Mouse (Mus musculus) lung, adult 10 weeks (tissue): ENCODE data around the gene Pdgfd. TPM values are rescaled to one million over a fixed set of nuclear protein-coding genes. Genes with fewer than 3 reads are reported as not detected.

Experiments used
- polyA plus RNA-seq: library from polyadenylated mRNA; stranded (reverse); fragments of 350-450 nt; fragmentation: Illumina TruSeq; extraction: RNeasy Lipid Tissue Mini Kit (QIAGEN cat#74804); gene quantifications from one replicate; pipeline ENCODE4 v1.2.3, GENCODE M21; 2014; ENCODE audit warnings: low read depth, low replicate concordance; ENCODE audit not compliant: insufficient read depth

Gene Pdgfd
- 9.9 TPM for polyA plus RNA-seq

GRCm38 (mm10) chr9:6168391-6169037 is at the start of gene Pdgfd:
Gene Pdgfd (plus strand): TSS chr9:6168584.

GRCm38 (mm10) chr9:6269796-6270280 is 101.5 kb downstream of the Pdgfd start, which contains the start of gene Ddi1:
Gene Ddi1 (minus strand): TSS chr9:6269846.

Other genes starting within 250 kb of the Pdgfd start
- not detected for gene Ddi1, start 101.3 kb downstream of the Pdgfd start, polyA plus RNA-seq